Mouse (Mus musculus): ENCODE measurements at regions not wholly inside any gene's neighbourhood (a gene's known extent, or its start where the extent isn't known, plus 50 kb on each side); places are given as distances from the start of the nearest gene placed in this dataset.

- TF ChIP-seq USF1 (IDR thresholded peaks at IDR 0.05; ENCODE audit: low read depth) = no peak
- no peak for TF ChIP-seq CTCF (IDR thresholded peaks at IDR 0.05; ENCODE audit: control insufficient read depth, insufficient read depth, insufficient read length)
- TF ChIP-seq MYOD1 (IDR thresholded peaks at IDR 0.05; ENCODE audit: control insufficient read depth, insufficient read length, low read depth) = no peak
- no peak for TF ChIP-seq MAX (IDR thresholded peaks at IDR 0.05)
- TF ChIP-seq CEBPB (IDR thresholded peaks at IDR 0.05; ENCODE audit: low read depth) = no peak
- TF ChIP-seq MYOG (IDR thresholded peaks at IDR 0.05; ENCODE audit: control insufficient read depth, extremely low read depth, insufficient read length) = no peak
- TF ChIP-seq FOSL1 (IDR thresholded peaks at IDR 0.05; ENCODE audit: insufficient read depth, low read length, poor library complexity, severe bottlenecking) = no peak
These were observed 269.8 kb downstream of the Hlx start for GRCm38 (mm10) chr1:184462481-184463124.

Data from C2C12 (cell line).